Mouse (Mus musculus) heart, embryonic 14.5 days (tissue): ENCODE measurements at regions not wholly inside any gene's neighbourhood (a gene's known extent, or its start where the extent isn't known, plus 50 kb on each side); places are given as distances from the start of the nearest gene placed in this dataset.

Experiments used
- ATAC-seq: fragments of 200-750 bp; cut with Nextera tagmentation; 2 replicates; pipeline ENCODE4 v1.8.0; 2017; ENCODE audit warnings: low read depth, moderate TSS enrichment; ENCODE audit not compliant: insufficient number of reproducible peaks, insufficient read depth, low FRiP score
- H3K27ac ChIP-seq, 2 experiments: fragments of 200-500 bp in 1 of 2; fragments of 300-500 bp in 1 of 2; sonication (generic) in 1 of 2; replicated peaks in 1 of 2; 2 replicates each; pipeline ENCODE4 v1.5.1; 2012 to 2014; ENCODE audit warnings: low read depth in 2 of 2, low read length in 2 of 2, control low read depth in 1 of 2, mild to moderate bottlenecking in 1 of 2, mixed read lengths in 1 of 2; ENCODE audit not compliant: control insufficient read depth in 1 of 2, insufficient read depth in 1 of 2
- H3K27me3 ChIP-seq: fragments of 300-500 bp; sonication (generic); 2 replicates; pipeline ENCODE4 v1.6.1; 2014; ENCODE audit warnings: mild to moderate bottlenecking, low read length, control low read depth; ENCODE audit not compliant: control insufficient read depth, insufficient read depth
- H3K36me3 ChIP-seq: fragments of 300-500 bp; sonication (generic); 2 replicates; pipeline ENCODE4 v1.6.1; 2014; ENCODE audit warnings: mild to moderate bottlenecking, control low read depth, low read length, mixed read lengths; ENCODE audit not compliant: control insufficient read depth, insufficient read depth
- H3K4me1 ChIP-seq, 2 experiments: fragments of 200-500 bp in 1 of 2; fragments of 300-500 bp in 1 of 2; sonication (generic) in 1 of 2; 2 replicates each; pipeline ENCODE4 v1.6.1; 2012 to 2014; ENCODE audit warnings: low read length in 2 of 2, control low read depth in 1 of 2, mixed read lengths in 1 of 2; ENCODE audit not compliant: control insufficient read depth in 2 of 2, insufficient read depth in 2 of 2
- H3K4me2 ChIP-seq: fragments of 300-500 bp; sonication (generic); 2 replicates; pipeline ENCODE4 v1.6.1; 2014; ENCODE audit warnings: mild to moderate bottlenecking, low read length
- H3K4me3 ChIP-seq, 2 experiments: fragments of 200-500 bp in 1 of 2; fragments of 300-500 bp in 1 of 2; sonication (generic) in 1 of 2; 2 replicates each; pipeline ENCODE4 v1.5.1; 2012 to 2014; ENCODE audit warnings: low read length in 2 of 2, mild to moderate bottlenecking in 2 of 2, control low read depth in 1 of 2, low read depth in 1 of 2, moderate library complexity in 1 of 2; ENCODE audit not compliant: control insufficient read depth in 1 of 2, insufficient read depth in 1 of 2
- H3K9ac ChIP-seq: fragments of 300-500 bp; sonication (generic); 2 replicates; pipeline ENCODE4 v1.6.1; 2014; ENCODE audit warnings: mild to moderate bottlenecking, low read length
- H3K9me3 ChIP-seq: fragments of 300-500 bp; sonication (generic); 2 replicates; pipeline ENCODE4 v1.6.1; 2016; ENCODE audit warnings: low read length, control low read depth; ENCODE audit not compliant: control insufficient read depth
- WGBS: fragments of 180-500 bp; shearing (Covaris S2); extraction: QIAGEN DNeasy Blood & Tissue Kit; methylation state at CpG from one replicate; pipeline ENCODE4 v1.1.7; 2014; 5-methylcytosine and 5-hydroxymethylcytosine counted together

GRCm38 (mm10) chr13:80946034-80946433 lies 62.9 kb downstream of the Arrdc3 start:
- Histone ChIP-seq H3K9ac (no peak overlapping the region), H3K27ac (no peak overlapping the region), H3K4me1 (no peaks in the 10 kb centered on the region), H3K4me3 (no peak overlapping the region), H3K9me3 (no peaks in the 10 kb centered on the region), H3K27me3 (no peaks in the 10 kb centered on the region), H3K4me2 (no peak overlapping the region), H3K36me3 (no peaks in the 10 kb centered on the region)
- ATAC-seq: no peak

GRCm38 (mm10) chr13:80947705-80948104 lies 64.5 kb downstream of the Arrdc3 start:
- Histone ChIP-seq H3K27ac (no peak overlapping the region), H3K4me2 (no peak overlapping the region), H3K4me1 (no peaks in the 10 kb centered on the region), H3K9me3 (no peaks in the 10 kb centered on the region), H3K36me3 (no peaks in the 10 kb centered on the region), H3K4me3 (no peak overlapping the region), H3K9ac (no peak overlapping the region), H3K27me3 (no peaks in the 10 kb centered on the region)
- 71% methylated on average over 6 of the region's 6 CpGs for WGBS
- no peak for ATAC-seq

GRCm38 (mm10) chr13:80949133-80949697 lies 66.0 kb downstream of the Arrdc3 start:
- no peak overlapping the region for H3K4me3 ChIP-seq
- no peak; the same call in 1 of the 2 replicates for ATAC-seq
- no peaks in the 10 kb centered on the region for H3K27me3 ChIP-seq
- H3K9me3 ChIP-seq: no peaks in the 10 kb centered on the region
- no peaks in the 10 kb centered on the region for H3K4me1 ChIP-seq
- no peaks in the 10 kb centered on the region for H3K36me3 ChIP-seq
- 53% methylated on average over 6 of the region's 6 CpGs for WGBS
- H3K27ac ChIP-seq: no peak overlapping the region
- H3K9ac ChIP-seq: no peak overlapping the region
- no peak overlapping the region for H3K4me2 ChIP-seq

- H3K27me3 ChIP-seq: no peaks in the 10 kb centered on the region
- 77% methylated on average over 2 of the region's 2 CpGs for WGBS
- no peak overlapping the region for H3K4me3 ChIP-seq
- no peak overlapping the region for H3K9ac ChIP-seq
- H3K4me1 ChIP-seq: no peaks in the 10 kb centered on the region
- no peak for ATAC-seq
- H3K9me3 ChIP-seq: no peaks in the 10 kb centered on the region
- H3K36me3 ChIP-seq: no peaks in the 10 kb centered on the region
- H3K4me2 ChIP-seq: no peak overlapping the region
- no peak overlapping the region for H3K27ac ChIP-seq
Observed at GRCm38 (mm10) chr13:80950239-80950638, 67.1 kb downstream of the Arrdc3 start.

- H3K27me3 ChIP-seq: no peaks in the 10 kb centered on the region
- H3K4me3 ChIP-seq: no peak overlapping the region
- H3K9me3 ChIP-seq: no peaks in the 10 kb centered on the region
- no peak overlapping the region for H3K4me2 ChIP-seq
- H3K36me3 ChIP-seq: no peaks in the 10 kb centered on the region
- no peak for ATAC-seq
- no peak overlapping the region for H3K9ac ChIP-seq
- H3K27ac ChIP-seq: no peak overlapping the region
- 77% methylated on average over 3 of the region's 3 CpGs for WGBS
- no peaks in the 10 kb centered on the region for H3K4me1 ChIP-seq
Observed at GRCm38 (mm10) chr13:80950803-80951202, 67.6 kb downstream of the Arrdc3 start.

- no peaks in the 10 kb centered on the region for H3K9me3 ChIP-seq
- ATAC-seq: no peak
- no peaks in the 10 kb centered on the region for H3K36me3 ChIP-seq
- H3K4me1 ChIP-seq: no peaks in the 10 kb centered on the region
- no peak overlapping the region for H3K4me2 ChIP-seq
- H3K27me3 ChIP-seq: no peaks in the 10 kb centered on the region
- 86% methylated on average over 3 of the region's 3 CpGs for WGBS
- no peak overlapping the region for H3K27ac ChIP-seq
- no peak overlapping the region for H3K9ac ChIP-seq
- H3K4me3 ChIP-seq: no peak overlapping the region
Observed at GRCm38 (mm10) chr13:80951327-80951726, 68.1 kb downstream of the Arrdc3 start.

- 95% methylated on average over 4 of the region's 4 CpGs for WGBS
- Histone ChIP-seq H3K27ac (no peak overlapping the region), H3K9me3 (no peaks in the 10 kb centered on the region), H3K4me1 (no peaks in the 10 kb centered on the region), H3K4me3 (no peak overlapping the region), H3K27me3 (no peaks in the 10 kb centered on the region), H3K36me3 (no peaks in the 10 kb centered on the region), H3K4me2 (no peak overlapping the region), H3K9ac (no peak overlapping the region)
- ATAC-seq: no peak
Observed at GRCm38 (mm10) chr13:80952851-80953250, 69.7 kb downstream of the Arrdc3 start.

GRCm38 (mm10) chr13:80954059-80954645 lies 71.0 kb downstream of the Arrdc3 start:
- Histone ChIP-seq H3K9me3 (no peaks in the 10 kb centered on the region), H3K36me3 (no peaks in the 10 kb centered on the region), H3K4me1 (no peaks in the 10 kb centered on the region), H3K27ac (no peak overlapping the region), H3K9ac (no peak overlapping the region), H3K4me2 (no peak overlapping the region), H3K27me3 (no peaks in the 10 kb centered on the region), H3K4me3 (no peak overlapping the region)
- no peak for ATAC-seq
- 65% methylated on average over 6 of the region's 6 CpGs for WGBS
